Mouse (Mus musculus) liver, postnatal 0 days (tissue): ENCODE data around the gene Gm16253.

Experiments
- CTCF ChIP-seq: sonication (generic); IDR thresholded peaks from 2 replicates; pipeline ENCODE4 v1.5.1; 2016; ENCODE audit warnings: antibody characterized with exemption, low read depth
- EP300 ChIP-seq: IDR thresholded peaks from 2 replicates; pipeline ENCODE4 v1.6.1; 2016; ENCODE audit warnings: antibody characterized with exemption, low read depth, mild to moderate bottlenecking

GRCm38 (mm10) chr3:96563911-96564632 lies 12.7 kb upstream of the Gm16253 start:
- no peak for TF ChIP-seq CTCF
- TF ChIP-seq EP300: no peak
